Comparison of ENCODE assay signal across 8 mouse cellular contexts in the genomic region with DNA sequence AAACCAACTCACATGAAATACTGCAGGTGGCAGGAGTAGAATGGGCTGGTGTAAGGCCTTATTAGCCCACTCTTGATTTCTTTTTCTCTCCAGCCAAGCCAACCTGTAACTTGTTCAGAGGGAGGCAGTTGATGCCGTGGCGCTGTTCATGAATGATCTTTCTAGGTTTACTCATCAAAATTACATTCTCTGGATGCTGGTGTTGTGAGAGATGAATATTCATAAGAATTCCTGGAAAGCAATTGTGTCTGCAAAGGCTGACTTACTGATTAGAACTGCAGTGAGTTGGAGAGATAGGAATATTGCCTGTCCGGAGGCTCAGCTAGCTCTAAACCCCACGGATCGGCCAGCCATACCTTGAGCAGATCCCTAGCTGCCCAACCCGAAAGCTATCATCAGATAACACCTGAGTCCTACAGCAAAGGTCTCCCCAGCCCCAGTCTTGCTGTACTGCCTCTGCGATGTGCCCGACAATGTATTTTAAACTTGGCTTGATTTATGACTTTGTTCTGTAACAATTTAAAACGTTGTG. TPM values are rescaled to one million over a fixed set of nuclear protein-coding genes. Genes with fewer than 3 reads are reported as not detected.
DNase-seq lines count a peak whose midpoint lies in the region; ATAC-seq and TF ChIP-seq lines count a peak whose summit lies in the region.

No protein-coding gene starts in this region.

- DNase-seq in left cerebral cortex, adult 2 months (ENCODE audit: extremely low spot score in 1 of 2, low spot score in 2 of 2): no peak
- DNase-seq in left cerebral cortex, adult 9 months (ENCODE audit: low spot score in 2 of 2): no peak
- DNase-seq in embryonic facial prominence, embryonic 14.5 days (ENCODE audit: low spot score): no peak
- DNase-seq in limb, embryonic 10.5 days (ENCODE audit: low spot score): no peak
- DNase-seq in thymus, postnatal 36 days: no peak
- no peak for DNase-seq in kidney, postnatal 10 days
- no peak for DNase-seq in frontal cortex, postnatal 36 days (ENCODE audit: low spot score in 2 of 2)

- ATAC-seq in embryonic facial prominence, embryonic 14.5 days (ENCODE audit: low read depth): no peak
- ATAC-seq in neural tube, embryonic 13.5 days (ENCODE audit: low read depth): no peak

- intact Hi-C loops in left cerebral cortex, adult 2 months (cut with DNase I): no loop called here

- no peak overlapping the region for H3K27ac ChIP-seq in left cerebral cortex, adult 2 months
- no peak overlapping the region for H3K27ac ChIP-seq in embryonic facial prominence, embryonic 14.5 days (replicated peaks; ENCODE audit: low read depth, low read length)
- H3K27ac ChIP-seq in limb, embryonic 10.5 days: peak overlapping the region; percentile 90
- no peak overlapping the region; the same call in 1 of the 2 replicates for H3K27ac ChIP-seq in neural tube, embryonic 13.5 days (replicated peaks)

- no peaks in the 10 kb centered on the region for H3K9me3 ChIP-seq in embryonic facial prominence, embryonic 14.5 days (ENCODE audit: control insufficient read depth, low read length)
- no peaks in the 10 kb centered on the region for H3K9me3 ChIP-seq in limb, embryonic 10.5 days (replicated peaks)
- no peaks in the 10 kb centered on the region for H3K9me3 ChIP-seq in neural tube, embryonic 13.5 days

- no peak for TF ChIP-seq CTCF in left cerebral cortex, adult 2 months (IDR thresholded peaks at IDR 0.05)

- no peaks in the 10 kb centered on the region for H3K27me3 ChIP-seq in embryonic facial prominence, embryonic 14.5 days (replicated peaks; ENCODE audit: control insufficient read depth, insufficient read depth, low read length)
- no peaks in the 10 kb centered on the region for H3K27me3 ChIP-seq in limb, embryonic 10.5 days (ENCODE audit: low read depth, poor library complexity, severe bottlenecking)
- no peaks in the 10 kb centered on the region for H3K27me3 ChIP-seq in neural tube, embryonic 13.5 days

- peak overlapping the region; percentile 77; the same call in 1 of the 2 replicates for H3K9ac ChIP-seq in embryonic facial prominence, embryonic 14.5 days (ENCODE audit: low read depth, low read length)
- peak overlapping the region; percentile 78; the same call in 1 of the 2 replicates for H3K9ac ChIP-seq in neural tube, embryonic 13.5 days

- peaks cover 15% of the 10 kb centered on the region for H3K36me3 ChIP-seq in embryonic facial prominence, embryonic 14.5 days (ENCODE audit: control insufficient read depth, insufficient read depth, low read length)
- peaks cover 18% of the 10 kb centered on the region for H3K36me3 ChIP-seq in limb, embryonic 10.5 days
- peaks cover 20% of the 10 kb centered on the region for H3K36me3 ChIP-seq in neural tube, embryonic 13.5 days

- WGBS in embryonic facial prominence, embryonic 14.5 days: 66% methylated on average over 9 of the region's 9 CpGs
- WGBS in limb, embryonic 10.5 days: 63% methylated on average over 9 of the region's 9 CpGs
- WGBS in neural tube, embryonic 13.5 days: 52% methylated on average over 9 of the region's 9 CpGs

- peaks cover 7% of the 10 kb centered on the region; the same call in 1 of the 2 replicates for H3K4me1 ChIP-seq in embryonic facial prominence, embryonic 14.5 days (ENCODE audit: control insufficient read depth, insufficient read depth, low read length)
- peaks cover 23% of the 10 kb centered on the region for H3K4me1 ChIP-seq in limb, embryonic 10.5 days
- peaks cover 17% of the 10 kb centered on the region for H3K4me1 ChIP-seq in neural tube, embryonic 13.5 days (replicated peaks)

- peak overlapping the region; percentile 67 for H3K4me3 ChIP-seq in left cerebral cortex, adult 2 months
- H3K4me3 ChIP-seq in embryonic facial prominence, embryonic 14.5 days (ENCODE audit: low read depth, low read length): peak overlapping the region; percentile 68
- H3K4me3 ChIP-seq in limb, embryonic 10.5 days: peak overlapping the region; percentile 81
- peak overlapping the region; percentile 59 for H3K4me3 ChIP-seq in neural tube, embryonic 13.5 days

- H3K4me2 ChIP-seq in embryonic facial prominence, embryonic 14.5 days (ENCODE audit: low read depth, low read length): peak overlapping the region; percentile 87
- peak overlapping the region; percentile 72 for H3K4me2 ChIP-seq in neural tube, embryonic 13.5 days

RNA-seq across cellular contexts. Expression of a gene that starts 0.5 kb away (rescaled TPM):
- 1 to 10 TPM; 1.1 to 2.1 TPM for total RNA-seq in left cerebral cortex, adult 2 months (2021)
- polyA plus RNA-seq in embryonic facial prominence, embryonic 14.5 days (2014; fragmentation: Nextera tagmentation; extraction: Ambion mirVana): 10.0 and 10.8 TPM in 2 replicates
- polyA plus RNA-seq in limb, embryonic 10.5 days (2016; fragmentation: Nextera tagmentation; extraction: Ambion mirVana): 20.0 and 22.1 TPM in 2 replicates
- 6.6 TPM in 2 replicates for polyA plus RNA-seq in neural tube, embryonic 13.5 days (2015; fragmentation: Nextera tagmentation; extraction: Ambion mirVana)

RNA-seq across cellular contexts. Expression of a gene that starts 0.6 kb away (rescaled TPM):
- 10 to 100 TPM; 60.7 to 69.9 TPM for total RNA-seq in left cerebral cortex, adult 2 months (2021)
- polyA plus RNA-seq in embryonic facial prominence, embryonic 14.5 days (2014; fragmentation: Nextera tagmentation; extraction: Ambion mirVana): 161 and 167 TPM in 2 replicates
- 93.7 and 100 TPM in 2 replicates for polyA plus RNA-seq in limb, embryonic 10.5 days (2016; fragmentation: Nextera tagmentation; extraction: Ambion mirVana)
- polyA plus RNA-seq in neural tube, embryonic 13.5 days (2015; fragmentation: Nextera tagmentation; extraction: Ambion mirVana): 65.6 and 73.9 TPM in 2 replicates

RNA-seq across cellular contexts. Expression of a gene that starts 10.3 kb away (rescaled TPM):
- total RNA-seq in left cerebral cortex, adult 2 months (2021): 10 to 100 TPM; 33.4 to 36.4 TPM
- polyA plus RNA-seq in embryonic facial prominence, embryonic 14.5 days (2014; fragmentation: Nextera tagmentation; extraction: Ambion mirVana): 27.2 and 30.0 TPM in 2 replicates
- 56.7 and 57.1 TPM in 2 replicates for polyA plus RNA-seq in limb, embryonic 10.5 days (2016; fragmentation: Nextera tagmentation; extraction: Ambion mirVana)
- polyA plus RNA-seq in neural tube, embryonic 13.5 days (2015; fragmentation: Nextera tagmentation; extraction: Ambion mirVana): 41.4 and 43.1 TPM in 2 replicates

RNA-seq across cellular contexts. Expression of a gene that starts 24.7 kb away (rescaled TPM):
- total RNA-seq in left cerebral cortex, adult 2 months (2021): 10 to 100 TPM; 17.5 to 17.7 TPM
- 59.3 and 68.7 TPM in 2 replicates for polyA plus RNA-seq in embryonic facial prominence, embryonic 14.5 days (2014; fragmentation: Nextera tagmentation; extraction: Ambion mirVana)
- 86.0 and 92.3 TPM in 2 replicates for polyA plus RNA-seq in limb, embryonic 10.5 days (2016; fragmentation: Nextera tagmentation; extraction: Ambion mirVana)
- polyA plus RNA-seq in neural tube, embryonic 13.5 days (2015; fragmentation: Nextera tagmentation; extraction: Ambion mirVana): 70.9 and 72.5 TPM in 2 replicates
